Mouse (Mus musculus) induced T-regulatory cell, adult 2 months (primary cell): ENCODE measurements at regions not wholly inside any gene's neighbourhood (a gene's known extent, or its start where the extent isn't known, plus 50 kb on each side); places are given as distances from the start of the nearest gene placed in this dataset.
"Not testable (repeated sequence)": the region's sequence is repeated elsewhere in the genome, so short reads cannot be mapped to it uniquely, and the experiment has no call there.

Source experiments
- DNase-seq: peaks from one replicate; pipeline ENCODE4 v3.0.0-alpha.2; 2012; ENCODE audit warnings: low read depth

- DNase-seq: no peak
These were observed 396.9 kb downstream of the Med10 start for GRCm38 (mm10) chr13:70199087-70199486.

GRCm38 (mm10) chr13:70205334-70205733 is 403.1 kb downstream of the Med10 start:
- DNase-seq: no peak

- DNase-seq: no peak
These were observed 408.0 kb downstream of the Med10 start for GRCm38 (mm10) chr13:70210158-70210557.

GRCm38 (mm10) chr13:70213017-70213416 is 410.8 kb downstream of the Med10 start:
- no peak for DNase-seq

GRCm38 (mm10) chr13:70213622-70214021 is 411.4 kb downstream of the Med10 start:
- no peak for DNase-seq

- DNase-seq: no peak
These were observed 411.9 kb downstream of the Med10 start for GRCm38 (mm10) chr13:70214022-70214654.

GRCm38 (mm10) chr13:70216134-70216533 is 413.9 kb downstream of the Med10 start:
- DNase-seq: no peak

- DNase-seq: no peak
These were observed 415.4 kb downstream of the Med10 start for GRCm38 (mm10) chr13:70217429-70218133.

- DNase-seq: no peak
These were observed 413.9 kb downstream of the Ice1 start for GRCm38 (mm10) chr13:70223485-70223884.

- no peak for DNase-seq
These were observed 410.3 kb downstream of the Ice1 start for GRCm38 (mm10) chr13:70227167-70227566.

- peak; percentile 1 for DNase-seq
These were observed 403.3 kb downstream of the Ice1 start for GRCm38 (mm10) chr13:70233896-70234799.

GRCm38 (mm10) chr13:70243598-70244157 is 393.8 kb downstream of the Ice1 start:
- DNase-seq: no peak

- no peak for DNase-seq
These were observed 377.4 kb downstream of the Ice1 start for GRCm38 (mm10) chr13:70260003-70260496.

- DNase-seq: no peak
These were observed 373.8 kb downstream of the Ice1 start for GRCm38 (mm10) chr13:70263654-70264053.

- not testable (repeated sequence) for DNase-seq
These were observed 360.5 kb downstream of the Ice1 start for GRCm38 (mm10) chr13:70276884-70277378.

GRCm38 (mm10) chr13:70277667-70278591 is 359.5 kb downstream of the Ice1 start:
- no peak for DNase-seq

GRCm38 (mm10) chr13:70281051-70281847 is 356.2 kb downstream of the Ice1 start:
- no peak for DNase-seq

GRCm38 (mm10) chr13:70282731-70283130 is 354.7 kb downstream of the Ice1 start:
- DNase-seq: no peak

GRCm38 (mm10) chr13:70283231-70283630 is 354.2 kb downstream of the Ice1 start:
- no peak for DNase-seq

GRCm38 (mm10) chr13:70292713-70293112 is 344.7 kb downstream of the Ice1 start:
- DNase-seq: no peak
